Mouse (Mus musculus) layer of hippocampus, postnatal 10 days (tissue): ENCODE data around the gene Csf1. TPM values are rescaled to one million over a fixed set of nuclear protein-coding genes. Genes with fewer than 3 reads are reported as not detected.

Experiments used
- DNase-seq, 2 experiments: peaks; one replicate each; pipeline ENCODE4 v3.0.0; 2021; ENCODE audit warnings: low spot score in 2 of 2
- total RNA-seq, 2 experiments: library from RNA; stranded (reverse); gene quantifications; 2 replicates each; pipeline ENCODE4 v1.2.3; 2021

Csf1 gene
- total RNA-seq, 2 experiments from 2014 or later, result 12.8 to 12.9 TPM

- DNase-seq, result no peak
Measured at GRCm38 (mm10) chr3:107783315-107783714, 23.0 kb upstream of the Csf1 start.

GRCm38 (mm10) chr3:107781304-107781703, 21.0 kb upstream of the Csf1 start:
- DNase-seq, result no peak

- DNase-seq, result no peak
Measured at GRCm38 (mm10) chr3:107778016-107778415, 17.7 kb upstream of the Csf1 start.

- no peak for DNase-seq
Measured at GRCm38 (mm10) chr3:107776295-107776694, 16.0 kb upstream of the Csf1 start.

- no peak for DNase-seq
Measured at GRCm38 (mm10) chr3:107775736-107776135, 15.5 kb upstream of the Csf1 start.

GRCm38 (mm10) chr3:107775056-107775455, 14.8 kb upstream of the Csf1 start:
- no peak for DNase-seq

GRCm38 (mm10) chr3:107772860-107773259, 12.6 kb upstream of the Csf1 start:
- DNase-seq, result no peak

- DNase-seq, result no peak
Measured at GRCm38 (mm10) chr3:107769692-107770091, 9.4 kb upstream of the Csf1 start.

- no peak for DNase-seq
Measured at GRCm38 (mm10) chr3:107768104-107768989, 8.1 kb upstream of the Csf1 start.

- DNase-seq, result no peak
Measured at GRCm38 (mm10) chr3:107766804-107767203, 6.5 kb upstream of the Csf1 start.

GRCm38 (mm10) chr3:107765979-107766378, 5.7 kb upstream of the Csf1 start:
- DNase-seq, result no peak

- no peak for DNase-seq
Measured at GRCm38 (mm10) chr3:107763552-107763951, 3.3 kb upstream of the Csf1 start.

- no peak for DNase-seq
Measured at GRCm38 (mm10) chr3:107761446-107761845, 1.2 kb upstream of the Csf1 start.

- no peak for DNase-seq
Measured at GRCm38 (mm10) chr3:107760771-107761170, 502 bp upstream of the Csf1 start.

GRCm38 (mm10) chr3:107758638-107759037, 1.6 kb downstream of the Csf1 start:
- DNase-seq, result no peak

GRCm38 (mm10) chr3:107758176-107758575, 2.1 kb downstream of the Csf1 start:
- DNase-seq, result no peak

GRCm38 (mm10) chr3:107757365-107758129, 2.7 kb downstream of the Csf1 start:
- peak; percentile 82 to 83 for DNase-seq

- no peak for DNase-seq
Measured at GRCm38 (mm10) chr3:107756481-107756866, 3.8 kb downstream of the Csf1 start.

GRCm38 (mm10) chr3:107755702-107756480, 4.4 kb downstream of the Csf1 start:
- DNase-seq, result no peak

- peak in 1 of 2 experiments; percentile 40 for DNase-seq
Measured at GRCm38 (mm10) chr3:107754632-107755031, 5.6 kb downstream of the Csf1 start.

GRCm38 (mm10) chr3:107751607-107752006, 8.7 kb downstream of the Csf1 start:
- no peak for DNase-seq
